Mouse (Mus musculus): ENCODE measurements around the gene Tcp1.
"Not testable (repeated sequence)": the region's sequence is repeated elsewhere in the genome, so short reads cannot be mapped to it uniquely, and the experiment has no call there.

Gene Tcp1

DNA sequence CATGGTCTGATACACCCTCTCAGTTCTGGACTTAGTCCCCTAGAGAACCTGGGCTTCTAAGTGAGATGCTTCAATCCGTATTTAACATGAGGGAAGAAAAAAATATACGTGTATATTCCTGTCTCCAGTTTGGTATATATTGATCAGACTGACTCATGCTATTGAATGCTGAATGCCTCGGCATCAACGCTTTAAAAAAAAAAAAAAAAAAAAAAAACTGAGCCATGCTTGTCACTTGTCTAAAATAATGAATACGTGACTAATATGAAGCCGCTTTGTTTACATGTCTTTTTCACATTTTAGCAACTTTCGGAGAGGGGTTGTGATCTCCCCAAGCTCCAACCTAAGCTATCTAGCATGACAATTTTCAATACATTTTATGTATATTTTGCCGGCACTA lies 5.1 kb upstream of the Tcp1 start:
- no peak for DNase-seq (ENCODE audit: low read depth, low spot score)

GRCm38 (mm10) chr17:12915881-12916583 lies 531 bp downstream of the Tcp1 start, which contains the start of gene Mrpl18:
Gene Mrpl18 (minus strand): TSS chr17:12916345.
- DNase-seq (ENCODE audit: low read depth, low spot score), result peak; percentile 97

GRCm38 (mm10) chr17:12916588-12917380 lies 1.3 kb downstream of the Tcp1 start:
- DNase-seq (ENCODE audit: low read depth, low spot score), result no peak

GRCm38 (mm10) chr17:12921073-12921472 lies 5.6 kb downstream of the Tcp1 start:
- no peak for DNase-seq (ENCODE audit: low read depth, low spot score)

DNA sequence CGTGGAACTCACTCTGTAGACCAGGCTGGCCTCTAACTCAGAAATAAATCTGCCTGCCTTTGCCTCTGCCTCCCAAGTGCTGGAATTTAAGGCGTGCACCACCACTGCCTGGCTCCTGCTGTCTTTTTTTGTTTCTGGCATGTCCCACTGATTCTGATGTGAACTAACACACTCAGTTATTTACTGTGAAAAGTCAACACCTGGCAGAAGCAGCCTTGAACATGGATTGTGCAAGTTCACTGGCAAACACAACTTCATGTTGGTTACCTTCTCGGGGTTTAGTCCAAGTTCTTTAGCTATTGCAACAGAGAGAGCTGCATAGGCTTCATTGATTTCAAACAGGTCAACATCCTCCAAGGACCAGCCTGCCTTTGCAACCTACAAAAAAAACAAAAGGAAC lies 9.5 kb downstream of the Tcp1 start:
- DNase-seq (ENCODE audit: low read depth, low spot score), result no peak

- DNase-seq (ENCODE audit: low read depth, low spot score), result no peak
Measured at GRCm38 (mm10) chr17:12925703-12926180, 10.2 kb downstream of the Tcp1 start.

- not testable (repeated sequence) for DNase-seq (ENCODE audit: low read depth, low spot score)
Measured at GRCm38 (mm10) chr17:12931576-12931975, 16.1 kb downstream of the Tcp1 start.

DNA sequence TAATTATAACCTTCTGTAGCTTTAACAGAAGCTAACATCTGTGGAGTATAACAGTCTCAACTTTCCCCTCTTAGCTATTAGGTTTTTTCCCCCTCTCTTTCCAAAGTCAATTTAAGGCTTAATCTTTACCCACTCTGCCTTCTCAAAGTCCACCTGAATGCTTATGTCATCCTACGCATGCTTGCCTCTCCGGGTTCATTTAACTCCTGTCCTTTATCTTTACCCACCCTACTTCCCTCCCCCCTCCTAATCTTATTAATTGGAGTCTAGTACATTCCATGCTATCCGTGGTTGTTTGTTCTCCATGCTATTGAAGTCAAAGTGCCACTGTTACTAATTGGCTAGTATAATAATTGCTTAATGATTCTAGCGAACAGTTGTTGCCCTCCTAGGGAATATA lies 20.2 kb downstream of the Tcp1 start:
- no peak for DNase-seq (ENCODE audit: low read depth, low spot score)

GRCm38 (mm10) chr17:12937412-12937970 lies 22.0 kb downstream of the Tcp1 start:
- DNase-seq (ENCODE audit: low read depth, low spot score), result no peak

GRCm38 (mm10) chr17:12938077-12938476 lies 22.6 kb downstream of the Tcp1 start:
- no peak for DNase-seq (ENCODE audit: low read depth, low spot score)

GRCm38 (mm10) chr17:12939377-12940148 lies 24.1 kb downstream of the Tcp1 start:
- not testable (repeated sequence) for DNase-seq (ENCODE audit: low read depth, low spot score)

GRCm38 (mm10) chr17:12940151-12940805 lies 24.8 kb downstream of the Tcp1 start, which contains the start of gene Acat3:
Gene Acat3 (minus strand): TSS chr17:12940600.
- DNase-seq (ENCODE audit: low read depth, low spot score), result no peak

DNA sequence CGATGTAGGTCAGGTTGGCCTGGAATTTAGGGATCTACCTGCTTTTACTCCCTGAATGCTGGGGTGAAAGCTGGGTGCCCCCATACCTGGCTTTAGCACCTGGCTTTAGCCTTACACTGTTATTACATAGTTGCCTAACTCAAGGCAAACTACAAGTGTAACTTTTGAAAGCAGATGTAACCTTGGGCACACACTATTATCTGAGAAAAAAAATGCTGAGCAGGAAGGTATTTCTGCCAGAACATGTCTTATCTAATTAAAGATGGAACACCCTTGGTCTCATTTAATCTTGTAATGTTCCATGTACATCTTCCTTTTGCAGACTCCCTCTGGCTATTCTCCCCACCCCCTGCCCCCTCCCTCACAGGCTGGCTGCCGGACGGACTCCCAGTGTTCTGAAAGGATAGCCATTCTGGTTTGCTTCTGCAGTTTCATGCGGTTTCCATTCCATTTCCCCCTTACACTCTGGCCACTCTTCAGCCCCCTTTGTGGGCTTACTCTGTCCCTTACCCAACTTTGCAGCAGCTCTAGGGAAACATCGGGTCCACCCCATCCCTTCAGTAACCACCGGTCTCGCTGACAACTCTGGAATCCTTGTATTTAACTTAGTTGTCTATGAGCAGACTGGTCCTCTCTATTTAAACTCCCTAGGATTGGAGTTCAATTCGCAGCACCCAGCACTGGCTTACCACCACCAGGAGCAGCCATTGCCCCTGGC lies 26.2 kb downstream of the Tcp1 start:
- no peak for DNase-seq (ENCODE audit: low read depth, low spot score)

DNA sequence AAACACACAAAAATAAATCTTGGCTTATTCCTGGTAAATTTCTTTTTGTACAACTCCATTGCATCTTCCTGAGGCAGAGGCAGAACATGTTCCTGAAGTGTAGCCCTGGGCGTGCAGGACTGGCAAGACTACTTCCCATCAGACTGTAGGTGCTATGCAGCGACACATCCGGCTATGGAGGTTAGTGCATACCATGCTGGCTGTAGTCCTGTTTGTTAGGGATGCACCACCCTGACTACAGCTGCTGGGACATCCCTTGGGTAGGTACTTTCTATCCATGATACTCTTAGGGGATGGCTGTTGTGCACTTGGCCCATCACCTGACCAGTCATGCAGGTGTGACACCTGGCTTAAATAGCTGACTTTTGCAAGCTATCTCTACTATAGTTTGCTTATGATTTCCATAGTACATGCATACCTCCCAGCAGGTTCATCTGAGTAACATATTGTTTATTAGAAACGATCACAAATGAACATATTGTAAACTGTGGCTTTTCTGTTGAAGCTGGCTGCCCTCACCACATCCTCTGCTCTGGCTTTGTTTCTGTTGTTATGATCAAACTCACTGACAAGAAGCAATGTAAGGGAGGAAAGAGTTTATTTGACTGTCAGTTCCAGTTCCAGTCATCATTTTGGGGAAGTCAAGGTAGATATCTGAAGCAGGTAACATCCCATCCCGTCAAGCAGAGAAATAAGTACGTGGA lies 27.1 kb downstream of the Tcp1 start:
- no peak for DNase-seq (ENCODE audit: low read depth, low spot score)

DNA sequence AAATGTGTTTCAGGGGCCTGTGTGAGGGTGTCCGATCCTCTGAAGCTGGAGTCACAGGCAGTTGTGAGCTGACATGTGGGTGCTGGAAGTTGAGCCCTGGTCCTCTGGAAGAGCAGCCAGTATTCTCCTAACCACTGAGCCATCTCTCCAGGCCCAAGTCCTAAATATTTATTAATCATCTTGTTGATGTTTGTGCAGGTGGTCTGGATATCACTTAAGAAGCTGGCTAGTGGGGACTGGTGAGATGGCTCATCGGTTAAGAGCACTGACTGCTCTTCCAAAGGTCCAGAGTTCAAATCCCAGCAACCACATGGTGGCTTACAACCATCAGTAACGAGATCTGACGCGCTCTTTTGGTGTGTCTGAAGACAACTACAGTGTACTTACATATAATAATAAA lies 34.2 kb downstream of the Tcp1 start:
- no peak for DNase-seq (ENCODE audit: low read depth, low spot score)

GRCm38 (mm10) chr17:12956664-12957063 lies 41.2 kb downstream of the Tcp1 start:
- DNase-seq (ENCODE audit: low read depth, low spot score), result no peak

DNA sequence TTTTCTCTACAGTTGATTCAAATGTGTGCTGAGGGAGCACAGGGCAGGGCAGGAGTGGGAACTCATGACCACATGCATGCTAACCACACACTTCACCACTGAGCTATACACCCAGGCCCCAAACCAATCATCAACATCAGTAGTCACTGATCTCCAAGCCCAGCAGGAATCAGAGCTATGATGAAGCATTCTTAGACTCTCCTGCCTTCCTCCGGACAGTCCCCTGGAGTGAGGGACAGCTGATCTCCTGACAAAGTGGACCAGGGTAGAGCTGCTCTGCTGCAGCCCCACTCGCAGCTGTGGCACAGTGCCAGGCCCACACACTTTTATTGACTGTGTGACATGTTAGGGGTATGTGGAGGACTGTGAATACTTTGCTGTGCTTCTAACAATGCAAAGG lies 43.9 kb downstream of the Tcp1 start:
- not testable (repeated sequence) for DNase-seq (ENCODE audit: low read depth, low spot score)

- peak; percentile 89 for DNase-seq (ENCODE audit: low read depth, low spot score)
Measured at GRCm38 (mm10) chr17:12960331-12960873, 44.9 kb downstream of the Tcp1 start, which contains the start of gene Acat2. Gene Acat2 (minus strand): TSS chr17:12960747.

GRCm38 (mm10) chr17:12963476-12963875 lies 48.0 kb downstream of the Tcp1 start:
- DNase-seq (ENCODE audit: low read depth, low spot score), result no peak
